Mouse (Mus musculus): ENCODE data around the gene Lingo4.
A peak's percentile ranks its signal among the peaks of the same experiment; 100 is the strongest.

Lingo4 gene

GRCm38 (mm10) chr3:94398217-94398616 is at the start of gene Lingo4:
Gene Lingo4, plus strand, starts transcription at chr3:94398517.
- no peak for DNase-seq (ENCODE audit: low read depth, low spot score)

GRCm38 (mm10) chr3:94360812-94361211 is 37.5 kb upstream of the Lingo4 start:
- peak; percentile 77 for DNase-seq (ENCODE audit: low read depth, low spot score)

GRCm38 (mm10) chr3:94362138-94362537 is 36.2 kb upstream of the Lingo4 start, which contains the start of gene C2cd4d:
Gene C2cd4d, plus strand, starts transcription at chr3:94362438.
- DNase-seq (ENCODE audit: low read depth, low spot score): no peak

- DNase-seq (ENCODE audit: low read depth, low spot score): peak; percentile 56
Observed at GRCm38 (mm10) chr3:94363291-94364153, 34.8 kb upstream of the Lingo4 start.

GRCm38 (mm10) chr3:94364154-94364526 is 34.2 kb upstream of the Lingo4 start:
- peak; percentile 14 for DNase-seq (ENCODE audit: low read depth, low spot score)

- DNase-seq (ENCODE audit: low read depth, low spot score): peak; percentile 84
Observed at GRCm38 (mm10) chr3:94366761-94367160, 31.6 kb upstream of the Lingo4 start.

GRCm38 (mm10) chr3:94367511-94367910 is 30.8 kb upstream of the Lingo4 start:
- no peak for DNase-seq (ENCODE audit: low read depth, low spot score)

GRCm38 (mm10) chr3:94368631-94369030 is 29.7 kb upstream of the Lingo4 start:
- no peak for DNase-seq (ENCODE audit: low read depth, low spot score)

- DNase-seq (ENCODE audit: low read depth, low spot score): peak; percentile 22
Observed at GRCm38 (mm10) chr3:94369709-94370108, 28.6 kb upstream of the Lingo4 start.

GRCm38 (mm10) chr3:94371637-94372036 is 26.7 kb upstream of the Lingo4 start:
- peak; percentile 21 for DNase-seq (ENCODE audit: low read depth, low spot score)

- DNase-seq (ENCODE audit: low read depth, low spot score): no peak
Observed at GRCm38 (mm10) chr3:94372038-94372437, 26.3 kb upstream of the Lingo4 start.

GRCm38 (mm10) chr3:94372641-94373040 is 25.7 kb upstream of the Lingo4 start, which contains the start of gene Rorc:
Gene Rorc, plus strand, starts transcription at chr3:94372794.
- DNase-seq (ENCODE audit: low read depth, low spot score): no peak

- peak; percentile 33 for DNase-seq (ENCODE audit: low read depth, low spot score)
Observed at GRCm38 (mm10) chr3:94373090-94373489, 25.2 kb upstream of the Lingo4 start.

- no peak for DNase-seq (ENCODE audit: low read depth, low spot score)
Observed at GRCm38 (mm10) chr3:94373597-94374011, 24.7 kb upstream of the Lingo4 start.

GRCm38 (mm10) chr3:94374636-94375035 is 23.7 kb upstream of the Lingo4 start:
- no peak for DNase-seq (ENCODE audit: low read depth, low spot score)

- DNase-seq (ENCODE audit: low read depth, low spot score): no peak
Observed at GRCm38 (mm10) chr3:94375146-94375545, 23.2 kb upstream of the Lingo4 start.

- DNase-seq (ENCODE audit: low read depth, low spot score): no peak
Observed at GRCm38 (mm10) chr3:94375861-94376260, 22.5 kb upstream of the Lingo4 start.

GRCm38 (mm10) chr3:94377028-94377923 is 21.0 kb upstream of the Lingo4 start:
- peak; percentile 40 for DNase-seq (ENCODE audit: low read depth, low spot score)

GRCm38 (mm10) chr3:94379831-94380510 is 18.3 kb upstream of the Lingo4 start:
- DNase-seq (ENCODE audit: low read depth, low spot score): no peak

- DNase-seq (ENCODE audit: low read depth, low spot score): no peak
Observed at GRCm38 (mm10) chr3:94382308-94382707, 16.0 kb upstream of the Lingo4 start.

GRCm38 (mm10) chr3:94383476-94383875 is 14.8 kb upstream of the Lingo4 start:
- no peak for DNase-seq (ENCODE audit: low read depth, low spot score)

- DNase-seq (ENCODE audit: low read depth, low spot score): no peak
Observed at GRCm38 (mm10) chr3:94386671-94387070, 11.6 kb upstream of the Lingo4 start.
